Mouse (Mus musculus) thymus, postnatal 10 days (tissue): ENCODE data around the gene Arhgef25.
"Not testable (repeated sequence)": the region's sequence is repeated elsewhere in the genome, so short reads cannot be mapped to it uniquely, and the experiment has no call there.

Source experiments
- DNase-seq, 2 experiments: peaks; one replicate each; pipeline ENCODE4 v3.0.0; 2021; ENCODE audit warnings: low spot score in 2 of 2

Gene Arhgef25

GRCm38 (mm10) chr10:127165654-127166403 is 24.1 kb downstream of the Arhgef25 start:
- DNase-seq, result peak; percentile 65 to 66

- DNase-seq, result peak in 1 of 2 experiments; percentile 67
These were observed 24.6 kb downstream of the Arhgef25 start for GRCm38 (mm10) chr10:127165354-127165653.

- DNase-seq, result peak in 1 of 2 experiments; percentile 79
These were observed 25.1 kb downstream of the Arhgef25 start, which contains the start of gene B4galnt1 for GRCm38 (mm10) chr10:127164631-127165353. Gene B4galnt1, plus strand, starts transcription at chr10:127165225.

- no peak for DNase-seq
These were observed 25.7 kb downstream of the Arhgef25 start for GRCm38 (mm10) chr10:127164190-127164589.

GRCm38 (mm10) chr10:127162771-127163261 is 27.1 kb downstream of the Arhgef25 start:
- DNase-seq, result peak; percentile 57 to 63

GRCm38 (mm10) chr10:127160728-127161127 is 29.2 kb downstream of the Arhgef25 start:
- DNase-seq, result no peak

- no peak for DNase-seq
These were observed 29.8 kb downstream of the Arhgef25 start for GRCm38 (mm10) chr10:127160081-127160480.

GRCm38 (mm10) chr10:127158471-127158870 is 31.4 kb downstream of the Arhgef25 start:
- no peak for DNase-seq

GRCm38 (mm10) chr10:127156511-127156910 is 33.4 kb downstream of the Arhgef25 start:
- DNase-seq, result no peak

GRCm38 (mm10) chr10:127156089-127156488 is 33.8 kb downstream of the Arhgef25 start:
- no peak for DNase-seq

GRCm38 (mm10) chr10:127154652-127155051 is 35.2 kb downstream of the Arhgef25 start:
- no peak for DNase-seq

- DNase-seq, result no peak
These were observed 35.6 kb downstream of the Arhgef25 start for GRCm38 (mm10) chr10:127154241-127154640.

GRCm38 (mm10) chr10:127153323-127153722 is 36.6 kb downstream of the Arhgef25 start:
- no peak for DNase-seq

GRCm38 (mm10) chr10:127152556-127152955 is 37.3 kb downstream of the Arhgef25 start:
- not testable (repeated sequence) for DNase-seq

GRCm38 (mm10) chr10:127151233-127151632 is 38.6 kb downstream of the Arhgef25 start:
- DNase-seq, result not testable (repeated sequence)

GRCm38 (mm10) chr10:127150471-127150872 is 39.4 kb downstream of the Arhgef25 start:
- no peak for DNase-seq

- no peak for DNase-seq
These were observed 42.7 kb downstream of the Arhgef25 start for GRCm38 (mm10) chr10:127147135-127147534.

GRCm38 (mm10) chr10:127145303-127145702 is 44.6 kb downstream of the Arhgef25 start:
- DNase-seq, result no peak

GRCm38 (mm10) chr10:127144536-127144935 is 45.3 kb downstream of the Arhgef25 start:
- DNase-seq, result no peak

GRCm38 (mm10) chr10:127143228-127143627 is 46.7 kb downstream of the Arhgef25 start:
- DNase-seq, result no peak

GRCm38 (mm10) chr10:127141500-127141899 is 48.4 kb downstream of the Arhgef25 start:
- DNase-seq, result peak; percentile 31 to 34

- DNase-seq, result no peak
These were observed 48.9 kb downstream of the Arhgef25 start for GRCm38 (mm10) chr10:127140971-127141370.
